Mouse (Mus musculus): ENCODE measurements around the gene Cracr2b. TPM values are rescaled to one million over a fixed set of nuclear protein-coding genes. Genes with fewer than 3 reads are reported as not detected.

The Cracr2b gene
- total RNA-seq (2022) = 1 to 10 TPM; 3.9 to 5.4 (median 4.4) TPM

GRCm38 (mm10) chr7:141460391-141461113, at the start of gene Cracr2b:
TSS of gene Cracr2b (plus strand) at chr7:141461094.
- DNase-seq (ENCODE audit: low spot score in 2 of 2) = no peak

DNA sequence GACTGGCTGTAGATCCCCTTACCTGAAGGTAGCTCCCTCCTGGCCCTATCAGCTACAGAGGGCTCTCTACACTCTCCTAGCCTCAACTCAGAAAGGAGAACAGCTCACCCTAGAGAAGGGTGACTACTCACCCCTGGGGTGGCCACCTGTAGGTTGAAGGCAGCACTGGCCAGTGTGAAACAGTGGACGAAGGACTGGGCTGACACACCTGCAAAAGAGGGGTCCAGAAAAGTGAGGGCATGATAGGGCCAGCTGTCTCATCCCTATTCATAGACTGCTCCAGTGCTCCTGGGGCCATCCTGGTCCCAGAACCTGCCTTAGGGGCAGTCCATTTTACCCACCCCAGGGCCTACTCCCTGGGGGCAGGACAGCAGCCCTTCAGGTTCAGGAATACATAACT, 49.2 kb upstream of the Cracr2b start:
- DNase-seq (ENCODE audit: low spot score in 2 of 2) = no peak

DNA sequence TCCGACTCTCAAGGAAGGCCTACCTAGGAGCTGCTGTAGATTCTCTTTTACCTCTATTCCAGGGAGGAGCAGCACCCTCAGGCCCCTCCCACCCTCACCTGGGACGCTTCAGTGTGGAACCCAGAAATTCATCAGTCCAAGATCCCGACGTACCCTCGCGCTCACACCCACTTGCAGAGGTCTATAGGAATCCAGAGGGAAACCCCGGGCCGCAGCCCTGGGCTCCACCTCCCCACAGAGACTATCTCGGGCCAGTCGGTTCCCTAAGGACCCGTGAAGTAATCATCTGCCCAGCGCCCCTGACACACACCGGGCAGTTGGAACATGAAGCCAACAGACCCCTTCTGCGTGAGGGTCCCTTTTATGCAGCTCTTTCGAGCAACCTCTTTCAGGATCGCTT, 47.6 kb upstream of the Cracr2b start:
- no peak for DNase-seq (ENCODE audit: low spot score in 2 of 2)

DNA sequence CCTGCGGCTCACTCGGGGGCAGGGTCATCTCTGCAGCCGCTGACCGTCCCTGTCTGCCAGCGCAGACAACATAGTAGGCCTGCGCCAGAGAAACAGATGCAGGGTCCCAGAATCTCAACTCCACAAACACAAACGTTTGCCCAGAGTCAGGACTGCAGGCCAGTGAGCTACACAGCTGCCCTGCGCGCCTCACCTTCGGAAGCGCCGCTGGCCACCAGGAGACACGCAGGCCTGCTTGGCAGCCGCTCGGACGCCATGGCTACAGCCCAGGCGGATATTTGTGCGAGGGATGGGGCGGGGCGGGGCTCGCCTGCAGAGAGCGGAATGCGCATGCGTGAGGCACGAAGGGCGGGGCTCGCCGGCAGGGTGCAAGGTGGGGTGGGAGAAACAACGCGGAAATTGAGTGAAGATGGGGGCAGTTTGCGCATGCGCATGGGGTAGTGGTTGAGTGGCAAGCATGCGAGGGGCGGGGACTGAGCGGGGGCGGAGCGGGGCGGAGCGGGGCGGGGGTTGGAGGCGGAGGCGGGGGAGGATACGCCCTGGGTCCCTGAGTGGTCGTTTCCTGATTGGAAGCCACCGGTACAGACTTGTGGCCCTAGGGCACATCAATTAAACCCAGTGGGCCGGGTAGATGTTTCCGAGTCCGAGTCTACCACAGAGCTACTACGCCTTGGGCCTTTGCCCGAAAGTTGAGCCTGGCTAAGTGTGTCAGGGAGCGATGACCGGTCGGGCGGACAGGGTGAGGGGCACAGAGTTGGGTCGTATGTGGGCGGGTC, 46.9 kb upstream of the Cracr2b start, which contains the start of gene Gatd1:
Gatd1 (minus strand) TSS at position 328 of the 776 bp plus-strand sequence.
- peak; percentile 92 to 97 for DNase-seq (ENCODE audit: low spot score in 2 of 2)

- DNase-seq (ENCODE audit: low spot score in 2 of 2) = no peak
These were observed 44.6 kb upstream of the Cracr2b start for GRCm38 (mm10) chr7:141416144-141416841.

- DNase-seq (ENCODE audit: low spot score in 2 of 2) = no peak
These were observed 42.9 kb upstream of the Cracr2b start for GRCm38 (mm10) chr7:141417731-141418681.

- no peak for DNase-seq (ENCODE audit: low spot score in 2 of 2)
These were observed 41.9 kb upstream of the Cracr2b start for GRCm38 (mm10) chr7:141418970-141419369.

DNA sequence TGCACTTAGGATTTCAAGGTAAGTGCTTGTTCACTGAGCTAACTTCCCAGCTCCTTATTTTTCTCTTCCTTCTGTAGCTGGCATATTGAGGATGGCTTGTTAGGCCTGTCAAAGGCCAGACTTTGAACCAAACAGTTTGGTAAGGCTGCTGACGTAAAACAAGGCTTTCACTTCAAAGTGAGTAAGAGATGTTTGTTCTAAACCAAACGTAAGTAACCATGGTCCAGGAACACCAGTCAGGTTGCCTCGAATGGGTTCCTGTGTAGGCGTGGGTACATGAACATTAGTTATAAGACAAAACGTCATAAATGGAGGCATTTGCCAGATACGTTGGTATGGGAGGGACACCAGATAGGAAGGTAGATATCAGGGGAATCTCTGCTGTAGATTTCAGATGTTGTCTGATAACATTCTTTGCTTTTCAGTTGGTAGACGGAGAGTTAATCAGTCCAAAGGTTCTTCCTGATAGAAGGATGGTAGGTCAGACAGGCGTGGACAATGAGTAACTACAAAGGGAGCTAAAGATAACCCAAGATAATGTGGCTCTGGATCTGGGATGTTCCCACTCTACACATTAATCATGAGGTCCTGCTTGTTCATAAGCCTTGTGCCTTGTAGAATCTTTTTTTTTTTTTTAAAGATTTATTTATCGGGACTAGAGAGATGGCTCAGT, 40.7 kb upstream of the Cracr2b start:
- DNase-seq (ENCODE audit: low spot score in 2 of 2) = no peak

GRCm38 (mm10) chr7:141423811-141424210, 37.1 kb upstream of the Cracr2b start:
- no peak for DNase-seq (ENCODE audit: low spot score in 2 of 2)

GRCm38 (mm10) chr7:141426948-141427730, 33.8 kb upstream of the Cracr2b start:
- no peak for DNase-seq (ENCODE audit: low spot score in 2 of 2)

- DNase-seq (ENCODE audit: low spot score in 2 of 2) = no peak
These were observed 32.2 kb upstream of the Cracr2b start for GRCm38 (mm10) chr7:141428701-141429100.

- peak; percentile 79 to 95 for DNase-seq (ENCODE audit: low spot score in 2 of 2)
These were observed 31.6 kb upstream of the Cracr2b start, which contains the start of gene Cend1 for GRCm38 (mm10) chr7:141429310-141429709. TSS of gene Cend1 (minus strand) at chr7:141429491.

DNA sequence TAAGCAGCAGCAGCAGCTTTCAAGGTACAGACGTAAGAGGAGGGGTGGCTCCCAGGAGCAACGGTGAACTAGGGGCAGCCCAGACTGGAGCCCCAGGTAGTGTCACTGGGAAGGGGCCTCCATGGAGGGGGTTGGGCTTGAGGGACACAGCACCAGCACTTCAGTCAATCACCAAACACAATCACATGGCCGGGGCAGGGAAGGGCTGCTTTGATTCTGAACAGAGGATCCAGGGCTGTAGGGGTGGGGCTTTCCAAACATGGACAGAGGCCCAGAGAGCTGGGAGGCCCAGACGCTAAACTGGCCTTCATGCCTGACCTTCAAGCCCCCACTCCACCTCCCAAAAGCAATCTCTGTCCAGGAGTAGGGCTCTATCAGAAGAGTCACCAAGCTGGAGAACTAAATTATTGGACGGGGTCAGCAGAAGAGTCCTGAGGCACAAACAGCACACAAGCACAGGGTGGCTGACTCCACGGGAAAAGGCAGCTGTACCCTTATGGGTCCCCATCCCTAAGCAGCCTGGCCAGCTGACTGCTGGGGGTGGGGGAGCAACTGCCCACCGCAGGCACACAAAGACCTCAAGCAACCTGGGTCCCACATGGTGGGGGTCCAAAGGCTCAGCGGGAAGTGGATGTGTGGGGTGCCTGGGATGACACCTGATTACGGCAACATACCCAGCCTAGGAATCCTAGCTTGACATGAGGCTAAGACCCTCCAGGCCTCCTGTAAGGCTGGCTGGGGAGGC, 30.9 kb upstream of the Cracr2b start:
- no peak for DNase-seq (ENCODE audit: low spot score in 2 of 2)

- DNase-seq (ENCODE audit: low spot score in 2 of 2) = no peak
These were observed 30.2 kb upstream of the Cracr2b start for GRCm38 (mm10) chr7:141430585-141431240.

DNA sequence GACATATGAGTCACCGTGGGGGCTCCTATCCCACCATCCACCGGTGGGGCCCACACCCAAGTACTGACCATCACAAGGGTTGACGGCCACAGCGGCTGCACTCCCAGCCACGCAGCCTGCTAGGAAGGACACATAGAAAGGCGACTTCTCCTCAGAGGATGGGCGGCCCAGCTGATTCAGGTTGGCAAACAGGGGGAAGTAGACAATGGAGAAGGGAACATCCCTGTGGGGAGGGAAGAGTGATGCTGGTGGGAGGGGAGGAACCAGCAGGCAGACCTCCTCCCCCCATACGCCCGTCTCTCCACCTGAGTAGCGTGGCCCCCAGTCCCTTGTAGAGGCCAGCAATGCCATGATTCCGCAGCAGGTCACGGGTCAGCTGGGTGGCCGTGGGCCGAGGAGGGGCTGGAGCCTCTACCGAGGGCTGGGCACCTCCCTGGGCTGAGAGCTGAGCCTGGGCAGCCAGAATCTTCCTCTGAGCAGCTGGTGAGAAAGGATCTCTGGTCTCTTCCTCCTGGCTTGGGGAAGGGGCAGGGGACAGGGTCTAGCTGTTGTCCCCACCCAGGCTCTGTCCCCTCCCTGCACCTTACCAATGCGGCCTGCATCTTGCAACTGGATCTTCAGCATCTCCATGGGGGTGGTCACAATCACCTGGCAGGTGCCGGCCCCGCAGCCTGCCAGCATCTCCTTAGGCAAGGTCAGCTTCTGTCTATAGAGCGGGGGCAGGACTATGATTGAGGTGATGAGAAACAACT, 29.3 kb upstream of the Cracr2b start:
- DNase-seq (ENCODE audit: low spot score in 2 of 2) = no peak

DNA sequence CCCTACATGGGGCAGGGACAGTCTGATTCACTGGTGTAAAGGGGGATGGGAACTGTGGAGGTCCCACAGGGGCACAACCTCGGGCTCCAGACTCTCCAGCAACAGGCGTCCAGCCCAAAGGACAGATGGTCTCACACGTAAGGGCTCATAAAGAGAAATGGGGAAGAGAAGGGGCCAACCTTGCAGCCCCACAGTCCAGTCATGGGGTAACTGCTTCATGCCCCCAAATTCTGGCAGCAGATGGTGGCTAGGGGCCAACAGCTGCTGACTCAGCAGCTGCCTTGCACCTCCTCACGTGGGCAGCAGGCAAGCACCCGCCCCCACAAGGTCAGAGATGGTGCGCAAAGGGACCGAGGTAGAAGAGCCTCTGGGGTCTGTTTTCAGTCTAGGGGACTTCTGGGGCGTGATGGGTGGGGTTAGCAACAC, 28.7 kb upstream of the Cracr2b start:
- no peak for DNase-seq (ENCODE audit: low spot score in 2 of 2)

GRCm38 (mm10) chr7:141432741-141433516, 28.0 kb upstream of the Cracr2b start:
- DNase-seq (ENCODE audit: low spot score in 2 of 2) = no peak

All from left cerebral cortex, adult 8-10 months (tissue).